Mouse (Mus musculus) right cerebral cortex, postnatal 25 days (tissue): ENCODE results near the gene 4833423E24Rik.

ENCODE experiments used
- DNase-seq: peaks from one replicate; pipeline ENCODE4 v3.0.0; 2022

4833423E24Rik gene

GRCm38 (mm10) chr2:85518879-85519278 lies at the start of gene 4833423E24Rik:
Gene 4833423E24Rik, minus strand, starts transcription at chr2:85519024.
- DNase-seq = no peak

- peak; percentile 9 for DNase-seq
These were observed 42.4 kb upstream of the 4833423E24Rik start for GRCm38 (mm10) chr2:85561187-85561586.

- no peak for DNase-seq
These were observed 41.4 kb upstream of the 4833423E24Rik start for GRCm38 (mm10) chr2:85560226-85560625.

- DNase-seq = no peak
These were observed 36.0 kb upstream of the 4833423E24Rik start for GRCm38 (mm10) chr2:85554806-85555205.

- DNase-seq = no peak
These were observed 15.1 kb upstream of the 4833423E24Rik start for GRCm38 (mm10) chr2:85533934-85534333.

- DNase-seq = no peak
These were observed 13.4 kb upstream of the 4833423E24Rik start for GRCm38 (mm10) chr2:85532082-85532778.

GRCm38 (mm10) chr2:85522859-85523489 lies 4.2 kb upstream of the 4833423E24Rik start:
- DNase-seq = no peak

- no peak for DNase-seq
These were observed 532 bp downstream of the 4833423E24Rik start for GRCm38 (mm10) chr2:85518292-85518691.

- DNase-seq = no peak
These were observed 8.4 kb downstream of the 4833423E24Rik start for GRCm38 (mm10) chr2:85510376-85510775.

- DNase-seq = no peak
These were observed 28.4 kb downstream of the 4833423E24Rik start for GRCm38 (mm10) chr2:85490396-85490795.

- no peak for DNase-seq
These were observed 52.0 kb downstream of the 4833423E24Rik start for GRCm38 (mm10) chr2:85466801-85467325.

GRCm38 (mm10) chr2:85443539-85443938 lies 75.3 kb downstream of the 4833423E24Rik start, which contains the start of gene Olfr995:
Gene Olfr995, minus strand, starts transcription at chr2:85443639.
- DNase-seq = no peak

- DNase-seq = no peak
These were observed 76.3 kb downstream of the 4833423E24Rik start for GRCm38 (mm10) chr2:85442546-85442945.

- no peak for DNase-seq
These were observed 82.5 kb downstream of the 4833423E24Rik start, which contains the start of gene Olfr994 for GRCm38 (mm10) chr2:85436351-85436750. Gene Olfr994, minus strand, starts transcription at chr2:85436451.
